Mouse (Mus musculus) brain, embryonic 14.5 days (tissue): ENCODE measurements around the gene Dact2. TPM values are rescaled to one million over a fixed set of nuclear protein-coding genes. Genes with fewer than 3 reads are reported as not detected.

Experiments used
- DNase-seq: peaks from one replicate; pipeline ENCODE4 v3.0.0-alpha.2; 2011; ENCODE audit warnings: low read depth
- CTCF ChIP-seq: fragments of 200-500 bp; IDR thresholded peaks from 2 replicates; pipeline ENCODE4 v1.5.1; 2012; ENCODE audit warnings: inconsistent platforms, mild to moderate bottlenecking, moderate library complexity, borderline replicate concordance; ENCODE audit not compliant: insufficient read depth, insufficient read length; ENCODE audit errors: extremely low read depth
- POLR2A ChIP-seq: fragments of 200-500 bp; IDR thresholded peaks from 2 replicates; pipeline ENCODE4 v1.6.1; 2012; ENCODE audit warnings: mild to moderate bottlenecking, inconsistent platforms, borderline replicate concordance; ENCODE audit not compliant: poor library complexity, insufficient read depth, insufficient read length, severe bottlenecking; ENCODE audit errors: extremely low read depth
- polyA plus RNA-seq: library from polyadenylated mRNA; depleted of rRNA; stranded (reverse); fragments of >200 nt; gene quantifications from 2 replicates; pipeline ENCODE4 v1.2.3, GENCODE M21; 2012

Dact2 gene
- polyA plus RNA-seq, 1 experiment, result 2.5 TPM

DNA sequence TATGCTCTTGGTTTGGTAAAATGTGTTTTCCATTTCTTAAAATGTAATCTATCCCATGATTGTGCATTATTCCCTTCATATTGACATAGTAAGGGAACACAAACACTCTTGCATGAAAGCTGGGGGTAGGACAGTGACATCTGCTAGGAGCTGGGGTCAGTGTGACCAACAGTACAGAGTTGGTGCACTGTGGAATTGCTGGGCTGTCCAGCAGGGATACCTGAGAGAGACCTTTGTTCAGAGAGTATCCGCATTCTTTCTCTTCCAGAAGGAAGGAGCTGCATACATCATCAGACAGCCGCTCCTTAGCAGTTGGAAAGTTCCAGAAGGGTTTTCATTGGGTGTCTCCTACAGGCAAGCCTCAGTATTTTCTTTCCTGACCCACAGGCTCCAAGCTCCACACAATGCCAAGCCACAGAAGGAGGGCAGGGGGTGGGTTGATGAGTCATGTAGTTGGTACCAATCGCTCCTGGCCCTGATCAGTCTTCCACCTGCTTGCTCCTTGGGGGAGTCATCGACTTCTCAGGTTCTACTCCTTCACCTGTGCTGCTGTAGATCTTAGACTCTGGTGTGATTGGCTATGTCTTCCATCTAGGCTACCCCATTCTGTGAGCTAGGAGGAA lies 19.8 kb downstream of the Dact2 start:
- DNase-seq, result no peak
- TF ChIP-seq POLR2A, result no peak
- TF ChIP-seq CTCF, result no peak

DNA sequence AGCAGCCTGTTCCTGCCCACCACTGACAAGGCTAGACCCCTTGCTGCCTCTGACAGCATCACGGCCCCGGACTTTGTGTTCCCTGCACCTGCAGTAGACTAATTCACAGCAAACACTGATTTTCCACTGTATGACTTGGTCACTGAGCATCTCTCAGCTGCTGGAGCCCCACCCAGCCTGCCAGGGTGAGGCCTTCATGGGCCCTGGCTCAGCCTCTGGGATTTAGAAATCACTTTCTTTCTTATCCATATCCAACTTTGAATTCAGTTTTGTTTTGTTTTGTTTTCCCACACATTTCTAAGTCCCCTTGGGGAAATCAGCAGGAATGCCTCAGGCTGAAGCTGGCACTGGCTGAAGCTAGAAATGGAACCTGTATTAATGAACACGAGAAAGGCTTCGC lies 20.4 kb downstream of the Dact2 start:
- no peak for TF ChIP-seq CTCF
- no peak for TF ChIP-seq POLR2A
- DNase-seq, result no peak

DNA sequence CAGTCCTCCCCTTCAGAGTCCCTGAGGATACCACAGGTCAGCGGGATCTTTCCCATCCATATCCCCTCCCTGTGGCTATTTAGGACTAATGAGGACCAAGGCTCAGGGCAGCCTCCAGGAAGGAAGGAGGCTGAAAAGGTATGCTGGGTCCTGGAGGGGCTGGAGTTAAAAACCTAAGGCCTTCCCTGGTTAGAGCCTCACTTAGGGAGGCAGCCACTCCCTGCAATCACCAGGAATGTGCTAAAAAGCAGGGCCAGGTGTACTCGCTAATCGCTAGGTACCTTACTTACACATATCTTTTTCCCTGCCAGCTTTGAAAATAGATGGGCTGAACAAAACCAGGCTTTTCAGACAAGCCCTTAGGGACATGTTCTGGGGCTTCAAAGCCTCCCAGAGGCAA lies 21.2 kb downstream of the Dact2 start:
- no peak for DNase-seq
- TF ChIP-seq CTCF (no peak), POLR2A (no peak)

DNA sequence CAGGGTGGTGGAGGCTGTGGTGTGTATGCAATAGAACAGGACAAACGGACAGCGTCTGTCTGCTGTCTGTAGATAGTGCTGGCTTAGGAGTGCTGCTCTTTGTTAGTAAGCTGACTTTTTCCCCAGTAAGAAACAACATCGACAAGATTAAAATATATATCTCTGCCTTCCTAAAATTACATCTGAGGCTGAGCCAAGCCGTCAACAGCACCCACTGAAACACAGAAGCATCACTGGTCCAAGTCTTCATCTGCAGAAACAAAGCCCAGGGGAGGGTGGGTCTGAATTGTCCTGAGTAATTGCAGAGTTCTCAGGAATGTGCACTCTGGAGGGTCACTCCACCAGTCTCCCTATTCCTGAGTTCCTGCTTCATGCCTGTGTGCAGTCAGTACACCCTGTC lies 25.2 kb downstream of the Dact2 start:
- TF ChIP-seq POLR2A (no peak), CTCF (no peak)

GRCm38 (mm10) chr17:14178475-14178874 lies 25.6 kb downstream of the Dact2 start:
- no peak for DNase-seq
- TF ChIP-seq CTCF (no peak), POLR2A (no peak)

More for the DNA sequence above, 25.2 kb downstream of the Dact2 start:
- no peak for DNase-seq

- TF ChIP-seq CTCF (no peak), POLR2A (no peak)
These were observed 26.1 kb downstream of the Dact2 start for GRCm38 (mm10) chr17:14178049-14178448.

GRCm38 (mm10) chr17:14177018-14177417 lies 27.1 kb downstream of the Dact2 start:
- no peak for DNase-seq
- TF ChIP-seq CTCF (no peak), POLR2A (no peak)

More at GRCm38 (mm10) chr17:14178049-14178448, 26.1 kb downstream of the Dact2 start:
- DNase-seq, result no peak

- no peak for DNase-seq
- TF ChIP-seq CTCF (no peak), POLR2A (no peak)
These were observed 28.4 kb downstream of the Dact2 start for GRCm38 (mm10) chr17:14175704-14176103.

- no peak for DNase-seq
- TF ChIP-seq POLR2A (no peak), CTCF (no peak)
These were observed 29.1 kb downstream of the Dact2 start for GRCm38 (mm10) chr17:14175019-14175418.

GRCm38 (mm10) chr17:14174401-14174800 lies 29.7 kb downstream of the Dact2 start:
- TF ChIP-seq CTCF, result no peak
- no peak for TF ChIP-seq POLR2A
- no peak for DNase-seq

DNA sequence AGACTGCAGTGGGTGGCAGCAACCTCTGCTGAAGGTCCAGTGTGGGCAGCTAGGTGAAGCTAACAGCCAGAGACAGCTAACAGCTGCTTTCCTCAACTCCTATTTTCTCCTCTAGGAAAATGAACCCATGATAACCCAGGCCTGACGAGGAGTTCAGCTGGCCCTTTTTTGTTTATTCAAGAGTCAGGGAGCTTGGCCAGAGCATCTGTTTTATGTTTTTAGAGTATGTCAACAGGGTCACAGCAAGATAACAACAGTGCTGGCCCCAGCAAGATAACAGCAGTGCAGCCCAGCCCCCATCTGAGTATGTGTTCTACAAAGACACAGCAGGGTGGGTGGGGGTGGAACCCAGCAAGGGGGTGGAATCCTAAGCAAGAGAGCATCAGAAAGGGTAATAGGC lies 30.6 kb downstream of the Dact2 start:
- no peak for DNase-seq

GRCm38 (mm10) chr17:14172731-14173130 lies 31.4 kb downstream of the Dact2 start:
- DNase-seq, result no peak
- TF ChIP-seq CTCF (no peak), POLR2A (no peak)

More for the DNA sequence above, 30.6 kb downstream of the Dact2 start:
- TF ChIP-seq POLR2A, result no peak
- no peak for TF ChIP-seq CTCF

DNA sequence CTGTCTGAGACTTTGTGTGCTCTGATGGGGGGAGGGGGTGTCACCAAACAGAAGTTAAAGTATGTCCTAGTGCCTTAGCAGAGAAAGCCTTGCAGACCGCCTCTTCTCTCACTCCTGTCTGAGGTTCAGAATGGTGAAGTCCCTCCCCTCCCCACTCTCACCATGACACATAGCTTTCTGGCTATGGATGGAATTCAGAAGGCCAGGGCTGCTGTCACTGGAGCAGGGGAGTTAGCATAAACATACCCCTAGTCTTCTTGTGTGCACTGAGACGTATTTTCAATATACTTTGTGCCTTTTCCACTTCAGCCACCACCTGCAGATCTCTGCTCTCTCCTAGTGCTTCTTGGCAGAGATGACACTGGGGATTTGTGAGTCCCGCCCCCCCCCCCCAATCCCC lies 31.9 kb downstream of the Dact2 start:
- TF ChIP-seq POLR2A (no peak), CTCF (no peak)

More for the DNA sequence above, 31.9 kb downstream of the Dact2 start:
- DNase-seq, result no peak
